7 mouse cellular contexts compared by ENCODE assay signal in the genomic region with DNA sequence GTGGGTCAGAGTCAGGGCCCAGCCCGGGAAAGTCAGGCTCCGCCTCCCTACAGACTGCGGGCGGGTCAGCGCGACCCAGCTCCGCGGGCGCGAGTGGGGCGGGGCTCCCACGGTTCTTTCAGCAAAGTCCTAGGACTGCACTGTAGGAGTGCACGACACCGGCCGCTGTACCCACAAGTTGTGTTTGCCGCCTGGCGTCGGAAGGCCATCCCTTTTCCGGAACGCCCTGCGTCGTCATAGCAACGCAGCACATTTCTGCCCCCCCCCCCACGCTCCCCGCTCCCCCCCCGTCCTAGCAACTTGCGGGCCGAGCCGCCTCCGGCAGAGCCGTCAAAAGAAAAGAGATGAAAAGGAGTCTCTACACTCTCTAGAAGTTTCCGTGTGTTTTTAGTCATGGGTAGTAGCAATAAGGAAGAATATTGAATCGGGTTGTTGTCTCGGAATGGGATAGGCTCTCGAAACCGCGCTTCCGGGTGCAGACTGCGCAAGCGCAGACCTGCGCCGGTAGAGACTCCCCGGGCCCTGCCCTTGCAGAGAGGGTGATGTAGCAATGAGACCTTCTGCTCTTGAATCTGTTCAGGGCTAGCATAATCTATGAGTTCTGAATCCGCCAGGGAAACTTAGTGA. TPM values are rescaled to one million over a fixed set of nuclear protein-coding genes. Genes with fewer than 3 reads are reported as not detected.
DNase-seq lines count a peak whose midpoint lies in the region; ATAC-seq lines count a peak whose summit lies in the region.

Axdnd1 (minus strand) TSS at position 489 of the 627 bp plus-strand sequence.

- H3K4me2 ChIP-seq in midbrain, embryonic 13.5 days (replicated peaks), result peak within 1 kb of the TSS; percentile 67

- no peaks in the 10 kb centered on the region for H3K9me3 ChIP-seq in limb, embryonic 10.5 days (replicated peaks)
- H3K9me3 ChIP-seq in midbrain, embryonic 13.5 days, result no peaks in the 10 kb centered on the region; the same call in 1 of the 2 replicates

- peak within 1 kb of the TSS; percentile 85 for H3K27ac ChIP-seq in limb, embryonic 10.5 days
- 0 out of 2 replicates have a peak within 1 kb of the TSS, but pooled peaks have one; percentile 16 for H3K27ac ChIP-seq in midbrain, embryonic 13.5 days

- H3K36me3 ChIP-seq in limb, embryonic 10.5 days, result no peaks in the 10 kb centered on the region
- no peaks in the 10 kb centered on the region for H3K36me3 ChIP-seq in midbrain, embryonic 13.5 days

- DNase-seq in adrenal gland, adult 8-10 months, result peak; percentile 90
- DNase-seq in embryo, embryonic 9.5 days (ENCODE audit: extremely low spot score), result peak; percentile 88
- peak; percentile 88 for DNase-seq in kidney, adult 11 months
- DNase-seq in limb, embryonic 10.5 days (ENCODE audit: low spot score), result peak; percentile 88
- DNase-seq in spleen, adult 12 weeks (ENCODE audit: low spot score), result peak; percentile 76

- H3K9ac ChIP-seq in midbrain, embryonic 13.5 days (replicated peaks), result peak within 1 kb of the TSS; percentile 52

- peaks cover 5% of the 10 kb centered on the region; the same call in 1 of the 2 replicates for H3K4me1 ChIP-seq in limb, embryonic 10.5 days
- peaks cover 7% of the 10 kb centered on the region; the same call in 1 of the 2 replicates for H3K4me1 ChIP-seq in midbrain, embryonic 13.5 days (replicated peaks)

- ATAC-seq in granulocyte monocyte progenitor cell, adult 5-6 weeks (replicated peaks; ENCODE audit: poor library complexity, severe bottlenecking), result peak; percentile 93
- ATAC-seq in midbrain, embryonic 13.5 days, result peak; percentile 97

- H3K4me3 ChIP-seq in limb, embryonic 10.5 days, result peak within 1 kb of the TSS; percentile 69
- H3K4me3 ChIP-seq in midbrain, embryonic 13.5 days (replicated peaks), result peak within 1 kb of the TSS; percentile 57

- no peaks in the 10 kb centered on the region for H3K27me3 ChIP-seq in limb, embryonic 10.5 days (ENCODE audit: low read depth, poor library complexity, severe bottlenecking)
- no peaks in the 10 kb centered on the region for H3K27me3 ChIP-seq in midbrain, embryonic 13.5 days

- WGBS in limb, embryonic 10.5 days, result under 1% methylated on average over 44 of the region's 44 CpGs
- under 1% methylated on average over 42 of the region's 44 CpGs for WGBS in midbrain, embryonic 13.5 days

RNA-seq across cellular contexts. Expression of gene Axdnd1, which starts in this region (rescaled TPM):
- total RNA-seq in adrenal gland, adult 8-10 months (2022), result 10 to 100 TPM in 1 of 4 experiments, 1 to 10 TPM in 3; 3.8 to 11.2 (median 4.3) TPM
- not detected in 2 replicates for total RNA-seq in granulocyte monocyte progenitor cell, adult 5-6 weeks (2014; fragmentation: Nextera tagmentation)
- total RNA-seq in granulocyte monocyte progenitor cell, adult 5-6 weeks (2017), result 0.26 and 1.5 TPM in 2 replicates
- polyA plus RNA-seq in limb, embryonic 10.5 days (2016; fragmentation: Nextera tagmentation; extraction: Ambion mirVana), result 0.05 and 0.14 TPM in 2 replicates
- polyA plus RNA-seq in midbrain, embryonic 13.5 days (2015; fragmentation: Nextera tagmentation; extraction: Ambion mirVana), result 0.17 and 0.45 TPM in 2 replicates

Comparison
In these comparisons a context has a peak if more than half of its experiments do, and no peak if none do; other contexts are left out.
1. Peak in every context shown above with its lines: DNase-seq, ATAC-seq, H3K4me3 ChIP-seq and H3K27ac ChIP-seq.
2. Peak in DNase-seq, H3K4me3 ChIP-seq and H3K27ac ChIP-seq in limb, embryonic 10.5 days; RNA of the gene not detected or under 1 TPM.
3. Peak in ATAC-seq, H3K4me3 ChIP-seq, H3K27ac ChIP-seq, H3K9ac ChIP-seq and H3K4me2 ChIP-seq in midbrain, embryonic 13.5 days; RNA of the gene not detected or under 1 TPM.